Mouse (Mus musculus): ENCODE measurements around the gene Tmtc1. TPM values are rescaled to one million over a fixed set of nuclear protein-coding genes. Genes with fewer than 3 reads are reported as not detected.

The Tmtc1 gene
- 1.1 and 1.4 TPM in 2 replicates for polyA plus RNA-seq (2015; fragmentation: Nextera tagmentation; extraction: Ambion mirVana)

DNA sequence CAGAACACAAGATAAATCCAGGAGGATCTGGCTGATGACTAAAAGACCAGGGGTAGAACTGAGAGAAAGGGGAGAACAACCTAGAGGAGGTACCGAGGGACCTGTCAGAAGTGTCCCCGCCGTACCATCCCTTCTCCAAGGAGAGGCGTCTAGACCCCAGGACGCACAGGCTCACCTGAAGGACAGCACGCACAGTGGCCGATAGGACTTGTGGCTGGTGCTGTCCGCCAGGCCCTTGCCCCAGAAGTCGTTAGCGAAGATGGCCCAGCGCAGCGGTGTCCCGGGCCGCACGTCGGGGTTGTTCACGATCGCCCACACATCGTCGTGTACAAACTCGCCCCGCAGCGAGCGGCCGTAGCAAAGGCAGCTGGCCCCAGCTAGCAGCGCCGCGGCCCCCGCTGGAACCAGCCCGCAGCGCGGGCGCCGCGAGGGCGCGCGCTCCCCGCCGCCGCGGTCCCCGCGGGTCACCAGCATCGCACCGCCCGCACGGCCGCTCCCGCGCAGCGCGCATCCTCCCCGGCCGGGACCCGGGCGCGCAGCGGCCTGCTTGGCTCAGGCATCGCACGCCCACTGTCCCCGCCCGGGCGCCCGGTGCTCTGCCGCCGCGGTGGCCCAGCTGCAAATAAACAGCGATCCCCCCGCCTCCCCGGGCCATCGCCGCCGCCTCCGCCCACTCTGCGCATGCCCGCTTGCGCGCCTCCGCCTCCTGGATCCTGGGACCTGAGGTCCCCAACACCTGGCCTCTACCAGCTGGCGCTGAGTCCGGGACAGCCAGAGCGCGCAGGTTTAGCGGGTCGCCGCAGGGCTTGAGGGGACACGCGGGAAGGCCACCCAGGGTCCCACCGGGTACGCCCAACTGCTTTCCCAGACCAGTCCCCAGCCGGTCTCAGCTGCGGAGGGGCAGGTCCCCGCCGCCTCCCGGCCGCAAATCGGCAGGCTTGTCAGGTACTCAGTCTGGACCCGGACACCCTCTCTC, at the start of gene Tmtc1:
Gene Tmtc1 (minus strand): TSS at position 664 of the 976 bp plus-strand sequence.
- ATAC-seq (replicated peaks; ENCODE audit: low FRiP score, low read depth) (peak; percentile 70), DNase-seq (ENCODE audit: low spot score) (peak; percentile 63)
- under 1% methylated on average over 83 of the region's 99 CpGs for WGBS
- Histone ChIP-seq H3K4me1 (replicated peaks; ENCODE audit: insufficient read depth, low read length) (peaks cover 19% of the 10 kb centered on the region; the same call in 1 of the 2 replicates), H3K36me3 (ENCODE audit: insufficient read depth, low read length) (no peaks in the 10 kb centered on the region), H3K9ac (ENCODE audit: low read depth, low read length) (peak within 1 kb of the TSS; percentile 63), H3K4me2 (ENCODE audit: low read length) (peak within 1 kb of the TSS; percentile 92), H3K27me3 (ENCODE audit: insufficient read depth, low read length) (0 out of 2 replicates have a peak, but pooled peaks cover 4% of the 10 kb centered on the region), H3K9me3 (replicated peaks; ENCODE audit: low read length) (no peaks in the 10 kb centered on the region), H3K27ac (no peak within 1 kb of the TSS), H3K4me3 (replicated peaks; ENCODE audit: low read depth, low read length) (peak within 1 kb of the TSS; percentile 73)
- no peak for TF ChIP-seq CTCF (IDR thresholded peaks at IDR 0.05; ENCODE audit: low read depth)

DNA sequence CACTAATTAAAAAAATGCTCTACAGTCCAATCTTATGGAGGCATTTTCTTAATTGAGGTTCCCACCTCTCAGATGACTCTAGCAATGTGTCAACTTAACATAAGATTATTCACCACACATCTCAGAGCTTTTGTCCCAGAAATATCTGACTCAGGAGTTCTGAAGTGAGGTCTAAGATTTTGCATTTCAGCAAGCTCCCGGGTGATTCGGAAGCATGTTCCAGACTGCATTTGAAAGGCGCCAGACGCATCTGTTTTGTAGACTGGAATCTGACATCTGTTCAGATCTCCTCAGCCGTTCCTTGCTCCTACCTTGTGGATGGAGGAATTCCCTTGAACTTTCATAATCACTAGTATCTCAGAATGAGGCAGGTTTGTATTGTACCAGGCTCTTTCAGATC, 47.7 kb upstream of the Tmtc1 start:
- 89% methylated on average over 5 of the region's 5 CpGs for WGBS
- H3K9ac ChIP-seq (ENCODE audit: low read depth, low read length) = no peak overlapping the region
- DNase-seq (ENCODE audit: low spot score) (no peak), ATAC-seq (replicated peaks; ENCODE audit: low FRiP score, low read depth) (no peak)
- no peaks in the 10 kb centered on the region for H3K27me3 ChIP-seq (ENCODE audit: insufficient read depth, low read length)
- TF ChIP-seq CTCF (IDR thresholded peaks at IDR 0.05; ENCODE audit: low read depth) = no peak
- H3K4me1 ChIP-seq (replicated peaks; ENCODE audit: insufficient read depth, low read length) = no peaks in the 10 kb centered on the region
- H3K4me2 ChIP-seq (ENCODE audit: low read length) = no peak overlapping the region
- H3K4me3 ChIP-seq (replicated peaks; ENCODE audit: low read depth, low read length) = no peak overlapping the region
- no peaks in the 10 kb centered on the region for H3K9me3 ChIP-seq (replicated peaks; ENCODE audit: low read length)
- H3K27ac ChIP-seq = no peak overlapping the region
- no peaks in the 10 kb centered on the region for H3K36me3 ChIP-seq (ENCODE audit: insufficient read depth, low read length)

DNA sequence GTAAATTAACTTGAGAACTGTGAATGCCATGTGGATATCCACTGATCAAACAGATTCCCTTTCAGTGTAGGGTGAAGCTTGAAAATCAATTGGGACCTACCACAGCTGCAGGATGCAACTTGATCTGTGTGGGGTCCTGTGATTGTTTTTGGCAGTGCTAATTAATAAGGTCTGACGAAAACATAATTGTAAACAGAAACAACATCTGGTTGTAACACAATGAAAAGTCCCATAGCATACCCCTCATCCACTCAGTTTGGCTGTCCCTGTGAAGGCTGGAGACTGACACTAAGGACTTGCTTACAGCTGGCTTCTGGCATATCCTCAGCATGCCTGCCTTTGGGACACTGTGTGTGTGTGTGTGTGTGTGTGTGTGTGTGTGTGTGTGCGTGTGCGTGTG, 42.6 kb upstream of the Tmtc1 start:
- TF ChIP-seq CTCF (IDR thresholded peaks at IDR 0.05; ENCODE audit: low read depth) = no peak
- Histone ChIP-seq H3K4me1 (replicated peaks; ENCODE audit: insufficient read depth, low read length) (no peaks in the 10 kb centered on the region), H3K4me3 (replicated peaks; ENCODE audit: low read depth, low read length) (no peak overlapping the region), H3K4me2 (ENCODE audit: low read length) (no peak overlapping the region), H3K36me3 (ENCODE audit: insufficient read depth, low read length) (no peaks in the 10 kb centered on the region), H3K9ac (ENCODE audit: low read depth, low read length) (no peak overlapping the region), H3K27ac (no peak overlapping the region), H3K9me3 (replicated peaks; ENCODE audit: low read length) (no peaks in the 10 kb centered on the region), H3K27me3 (ENCODE audit: insufficient read depth, low read length) (no peaks in the 10 kb centered on the region)
- WGBS = 75% methylated on average over 3 of the region's 3 CpGs
- DNase-seq (ENCODE audit: low spot score) (no peak), ATAC-seq (replicated peaks; ENCODE audit: low FRiP score, low read depth) (no peak)

DNA sequence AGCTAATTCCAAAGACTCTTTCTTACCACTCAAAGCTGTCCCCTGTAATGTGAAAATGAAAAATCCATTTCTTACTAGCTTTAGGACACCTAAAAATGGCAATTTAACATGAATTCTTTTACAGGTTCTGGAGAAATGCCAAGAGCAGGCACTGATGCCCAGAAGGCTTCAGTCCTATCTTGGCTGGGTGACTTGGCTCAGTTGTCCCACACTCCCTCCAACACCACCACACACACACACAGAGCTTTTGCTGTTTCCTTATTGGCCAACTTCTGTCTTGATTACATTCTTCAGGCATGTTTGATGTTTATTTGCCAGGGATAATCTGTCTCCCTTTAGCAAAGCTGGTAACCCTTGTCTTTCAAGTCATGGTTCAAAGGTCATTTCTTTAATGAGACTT, 37.7 kb upstream of the Tmtc1 start:
- H3K4me3 ChIP-seq (replicated peaks; ENCODE audit: low read depth, low read length) = no peak overlapping the region
- H3K9ac ChIP-seq (ENCODE audit: low read depth, low read length) = no peak overlapping the region
- H3K36me3 ChIP-seq (ENCODE audit: insufficient read depth, low read length) = no peaks in the 10 kb centered on the region
- ATAC-seq (replicated peaks; ENCODE audit: low FRiP score, low read depth) (no peak), DNase-seq (ENCODE audit: low spot score) (no peak)
- no peaks in the 10 kb centered on the region for H3K4me1 ChIP-seq (replicated peaks; ENCODE audit: insufficient read depth, low read length)
- no peak overlapping the region for H3K4me2 ChIP-seq (ENCODE audit: low read length)
- no peaks in the 10 kb centered on the region for H3K27me3 ChIP-seq (ENCODE audit: insufficient read depth, low read length)
- H3K27ac ChIP-seq = no peak overlapping the region
- H3K9me3 ChIP-seq (replicated peaks; ENCODE audit: low read length) = no peaks in the 10 kb centered on the region
- TF ChIP-seq CTCF (IDR thresholded peaks at IDR 0.05; ENCODE audit: low read depth) = no peak

- Histone ChIP-seq H3K4me3 (replicated peaks; ENCODE audit: low read depth, low read length) (no peak overlapping the region), H3K9ac (ENCODE audit: low read depth, low read length) (no peak overlapping the region), H3K4me2 (ENCODE audit: low read length) (no peak overlapping the region), H3K4me1 (replicated peaks; ENCODE audit: insufficient read depth, low read length) (no peaks in the 10 kb centered on the region), H3K36me3 (ENCODE audit: insufficient read depth, low read length) (no peaks in the 10 kb centered on the region), H3K27me3 (ENCODE audit: insufficient read depth, low read length) (no peaks in the 10 kb centered on the region), H3K27ac (no peak overlapping the region), H3K9me3 (replicated peaks; ENCODE audit: low read length) (no peaks in the 10 kb centered on the region)
- ATAC-seq (replicated peaks; ENCODE audit: low FRiP score, low read depth) (no peak), DNase-seq (ENCODE audit: low spot score) (no peak)
- WGBS = 68% methylated on average over 2 of the region's 2 CpGs
- TF ChIP-seq CTCF (IDR thresholded peaks at IDR 0.05; ENCODE audit: low read depth) = no peak
Measured at GRCm38 (mm10) chr6:148479671-148480237, 35.6 kb upstream of the Tmtc1 start.

GRCm38 (mm10) chr6:148478350-148478749, 34.2 kb upstream of the Tmtc1 start:
- no peaks in the 10 kb centered on the region for H3K4me1 ChIP-seq (replicated peaks; ENCODE audit: insufficient read depth, low read length)
- no peak for TF ChIP-seq CTCF (IDR thresholded peaks at IDR 0.05; ENCODE audit: low read depth)
- 68% methylated on average over 6 of the region's 6 CpGs for WGBS
- no peak overlapping the region for H3K9ac ChIP-seq (ENCODE audit: low read depth, low read length)
- H3K27ac ChIP-seq = no peak overlapping the region
- H3K27me3 ChIP-seq (ENCODE audit: insufficient read depth, low read length) = no peaks in the 10 kb centered on the region
- ATAC-seq (replicated peaks; ENCODE audit: low FRiP score, low read depth) = no peak
- H3K36me3 ChIP-seq (ENCODE audit: insufficient read depth, low read length) = no peaks in the 10 kb centered on the region
- no peak overlapping the region for H3K4me3 ChIP-seq (replicated peaks; ENCODE audit: low read depth, low read length)
- H3K9me3 ChIP-seq (replicated peaks; ENCODE audit: low read length) = no peaks in the 10 kb centered on the region
- no peak overlapping the region for H3K4me2 ChIP-seq (ENCODE audit: low read length)
- DNase-seq (ENCODE audit: low spot score) = no peak
